Mouse (Mus musculus) heart, postnatal 25 days (tissue): ENCODE results near the gene Cdhr4. TPM values are rescaled to one million over a fixed set of nuclear protein-coding genes. Genes with fewer than 3 reads are reported as not detected.
A peak's percentile ranks its signal among the peaks of the same experiment; 100 is the strongest.

ENCODE experiments used
- DNase-seq: peaks from one replicate; pipeline ENCODE4 v3.0.0; 2022; ENCODE audit warnings: low spot score
- intact Hi-C: fragments of 180-260 bp; cut with DNase I; formaldehyde crosslinking; loops from one replicate; pipeline ENCODE4 v1.15.1; 2025
- total RNA-seq, 2 experiments: library from RNA; stranded (reverse); gene quantifications; 2 replicates each; pipeline ENCODE4 v1.2.3; 2021

Gene Cdhr4
- total RNA-seq = 1 to 10 TPM in 1 of 2 experiments, under 1 TPM in 1; 0.87 to 1.0 TPM

GRCm38 (mm10) chr9:107992197-107992596 lies at the start of gene Cdhr4:
TSS of gene Cdhr4 (plus strand) at chr9:107992497.
- intact Hi-C loops = no loop called here
- no peak for DNase-seq

GRCm38 (mm10) chr9:107947241-107948194 lies 44.8 kb upstream of the Cdhr4 start:
- DNase-seq = no peak
- intact Hi-C loops = no loop called here

GRCm38 (mm10) chr9:107949184-107949921 lies 42.9 kb upstream of the Cdhr4 start:
- no peak for DNase-seq
- intact Hi-C loops = no loop called here

- DNase-seq = no peak
- intact Hi-C loops = no loop called here
Measured at GRCm38 (mm10) chr9:107949922-107950235, 42.4 kb upstream of the Cdhr4 start, which contains the start of gene Traip. TSS of gene Traip (plus strand) at chr9:107950136.

GRCm38 (mm10) chr9:107950460-107951355 lies 41.6 kb upstream of the Cdhr4 start:
- intact Hi-C loops = no loop called here
- DNase-seq = peak; percentile 82

- no peak for DNase-seq
- intact Hi-C loops = no loop called here
Measured at GRCm38 (mm10) chr9:107955613-107956289, 36.5 kb upstream of the Cdhr4 start.

- no peak for DNase-seq
- intact Hi-C loops = no loop called here
Measured at GRCm38 (mm10) chr9:107957141-107957540, 35.2 kb upstream of the Cdhr4 start.

GRCm38 (mm10) chr9:107959896-107960295 lies 32.4 kb upstream of the Cdhr4 start:
- DNase-seq = no peak
- intact Hi-C loops = no loop called here

GRCm38 (mm10) chr9:107960928-107961327 lies 31.4 kb upstream of the Cdhr4 start:
- intact Hi-C loops = no loop called here
- DNase-seq = no peak

- intact Hi-C loops = no loop called here
- DNase-seq = no peak
Measured at GRCm38 (mm10) chr9:107961351-107961762, 30.9 kb upstream of the Cdhr4 start.

- intact Hi-C loops = loop anchor here (2.0 kb wide), 1 partner anchor 57 kb away; no protein-coding TSS in a partner anchor
- DNase-seq = no peak
Measured at GRCm38 (mm10) chr9:107961881-107962280, 30.4 kb upstream of the Cdhr4 start.

GRCm38 (mm10) chr9:107962916-107963315 lies 29.4 kb upstream of the Cdhr4 start:
- DNase-seq = no peak
- intact Hi-C loops = loop anchor here (1.0 to 2.0 kb wide), 3 partner anchors 23 to 89 kb away; no protein-coding TSS in a partner anchor

- intact Hi-C loops = loop anchor here (1.0 to 2.0 kb wide), 4 partner anchors 23 to 101 kb away; no protein-coding TSS in a partner anchor
Measured at GRCm38 (mm10) chr9:107963700-107964099, 28.6 kb upstream of the Cdhr4 start.

GRCm38 (mm10) chr9:107964681-107965080 lies 27.6 kb upstream of the Cdhr4 start:
- no peak for DNase-seq
- intact Hi-C loops = loop anchor here (2.0 kb wide), 1 partner anchor 100 kb away; no protein-coding TSS in a partner anchor

More at GRCm38 (mm10) chr9:107963700-107964099, 28.6 kb upstream of the Cdhr4 start:
- peak; percentile 51 for DNase-seq

- intact Hi-C loops = no loop called here
- DNase-seq = no peak
Measured at GRCm38 (mm10) chr9:107966676-107967075, 25.6 kb upstream of the Cdhr4 start.

GRCm38 (mm10) chr9:107967437-107967836 lies 24.9 kb upstream of the Cdhr4 start:
- intact Hi-C loops = no loop called here

GRCm38 (mm10) chr9:107968531-107968930 lies 23.8 kb upstream of the Cdhr4 start:
- no peak for DNase-seq
- intact Hi-C loops = no loop called here

More at GRCm38 (mm10) chr9:107967437-107967836, 24.9 kb upstream of the Cdhr4 start:
- no peak for DNase-seq

- intact Hi-C loops = no loop called here
- no peak for DNase-seq
Measured at GRCm38 (mm10) chr9:107970311-107970710, 22.0 kb upstream of the Cdhr4 start.
